Mouse (Mus musculus): ENCODE results near the gene Mlxip.

- TF ChIP-seq CTCF (IDR thresholded peaks at IDR 0.05; ENCODE audit: low read depth) (no peak), EP300 (IDR thresholded peaks at IDR 0.05; ENCODE audit: low read depth) (no peak)
Measured at GRCm38 (mm10) chr5:123431524-123432304, 37.1 kb downstream of the Mlxip start.
